Mouse (Mus musculus) layer of hippocampus, postnatal 10 days (tissue): ENCODE measurements around the gene Amz1. TPM values are rescaled to one million over a fixed set of nuclear protein-coding genes. Genes with fewer than 3 reads are reported as not detected.

ENCODE experiments used
- DNase-seq, 2 experiments: peaks; one replicate each; pipeline ENCODE4 v3.0.0; 2021; ENCODE audit warnings: low spot score in 2 of 2
- total RNA-seq, 2 experiments: library from RNA; stranded (reverse); gene quantifications; 2 replicates each; pipeline ENCODE4 v1.2.3; 2021

The Amz1 gene
- total RNA-seq, 2 experiments from 2014 or later = 27.1 to 28.8 TPM

DNA sequence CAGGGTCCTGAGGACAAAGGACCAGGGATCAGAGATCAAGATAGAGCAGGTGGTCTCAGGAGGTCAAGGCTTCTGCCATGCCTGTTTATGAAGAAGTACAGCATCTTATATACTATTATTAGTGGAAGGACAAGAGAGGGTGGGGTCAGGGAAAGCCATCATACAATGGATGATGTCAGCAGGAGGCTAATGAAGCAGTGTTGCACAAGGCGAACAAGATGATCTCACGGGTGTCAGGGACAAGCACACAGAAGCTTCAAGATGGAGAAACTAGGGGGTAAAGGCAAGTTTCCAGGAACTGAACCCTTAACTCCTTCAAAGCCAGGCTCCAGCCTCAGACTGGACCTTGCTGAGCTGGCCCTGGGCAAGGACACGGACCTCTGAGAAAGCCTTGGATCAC, 1.8 kb upstream of the Amz1 start:
- no peak for DNase-seq

DNA sequence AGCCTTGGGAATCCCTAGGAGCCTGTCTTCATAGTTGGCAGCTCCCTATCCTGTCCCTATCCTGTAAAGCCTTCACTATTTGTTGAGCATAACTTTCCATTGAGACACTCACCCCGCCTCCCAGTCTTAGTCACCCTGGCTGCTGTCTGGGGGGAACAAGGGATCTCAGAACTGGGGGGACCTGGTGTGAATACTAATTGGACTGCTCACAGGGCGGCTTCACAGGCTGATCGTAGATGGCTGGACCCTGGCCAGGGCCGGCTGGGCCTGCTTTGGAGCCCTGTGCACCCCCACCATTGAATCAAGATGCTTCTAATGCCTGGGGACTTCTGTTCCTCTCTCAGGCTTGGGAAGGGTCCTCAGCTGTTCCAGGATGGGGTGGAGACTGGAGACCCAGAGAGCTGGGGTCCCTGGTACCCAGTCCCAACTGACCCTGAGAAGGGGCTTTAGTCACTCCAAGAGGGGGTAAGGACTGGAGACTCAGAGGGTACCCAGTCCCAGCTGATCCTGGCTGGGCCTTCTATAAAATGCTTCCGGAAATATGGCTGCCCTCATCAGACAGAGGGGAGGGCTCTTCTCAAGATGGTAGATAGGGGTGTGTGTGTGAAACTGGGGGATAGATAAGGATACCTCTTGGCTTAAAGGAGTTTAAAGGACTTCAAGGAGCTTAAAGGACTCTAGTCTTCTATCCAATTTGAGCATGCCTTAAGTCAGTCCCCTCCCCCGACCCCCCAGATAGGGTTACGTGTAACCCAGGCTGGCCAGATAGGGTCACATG, 2.3 kb downstream of the Amz1 start:
- peak; percentile 75 to 85 for DNase-seq

DNA sequence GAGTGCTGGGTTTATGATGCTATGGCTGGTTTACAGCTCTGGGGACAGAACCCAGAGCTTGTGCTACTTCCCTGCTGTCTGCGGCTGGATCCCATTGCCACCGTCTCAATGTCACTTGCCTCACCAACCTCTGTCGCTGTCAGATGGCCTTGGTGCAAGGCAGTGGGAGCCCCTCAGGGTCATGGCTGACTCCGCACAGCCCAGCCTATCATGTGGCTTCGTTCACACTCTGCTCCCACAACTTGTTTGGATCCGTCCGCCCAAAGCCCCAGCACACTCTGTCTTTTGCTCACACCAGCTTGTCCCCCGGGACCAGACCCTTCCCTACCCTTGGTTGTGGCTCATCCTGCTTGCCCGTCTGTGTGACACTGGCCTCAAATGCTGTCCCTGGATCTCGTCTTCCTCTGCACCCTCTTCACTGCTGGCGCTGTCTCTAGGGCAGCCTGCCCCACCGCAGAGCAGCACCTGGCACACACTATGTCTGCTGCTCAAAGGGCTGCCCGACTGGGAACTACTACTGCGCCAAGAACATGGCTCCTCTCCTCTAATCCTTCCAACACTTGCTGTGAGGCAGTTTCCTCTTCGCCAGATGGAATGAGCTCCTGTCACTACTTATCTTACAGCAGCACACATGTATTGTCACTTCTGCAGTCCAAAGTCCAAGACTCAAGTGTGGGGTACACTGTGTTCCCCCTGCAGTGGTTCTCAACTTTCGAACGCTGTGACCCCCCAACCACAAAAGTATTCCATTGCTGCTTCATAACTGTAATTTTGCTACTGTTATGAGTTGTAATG, 3.2 kb downstream of the Amz1 start:
- DNase-seq = no peak

DNA sequence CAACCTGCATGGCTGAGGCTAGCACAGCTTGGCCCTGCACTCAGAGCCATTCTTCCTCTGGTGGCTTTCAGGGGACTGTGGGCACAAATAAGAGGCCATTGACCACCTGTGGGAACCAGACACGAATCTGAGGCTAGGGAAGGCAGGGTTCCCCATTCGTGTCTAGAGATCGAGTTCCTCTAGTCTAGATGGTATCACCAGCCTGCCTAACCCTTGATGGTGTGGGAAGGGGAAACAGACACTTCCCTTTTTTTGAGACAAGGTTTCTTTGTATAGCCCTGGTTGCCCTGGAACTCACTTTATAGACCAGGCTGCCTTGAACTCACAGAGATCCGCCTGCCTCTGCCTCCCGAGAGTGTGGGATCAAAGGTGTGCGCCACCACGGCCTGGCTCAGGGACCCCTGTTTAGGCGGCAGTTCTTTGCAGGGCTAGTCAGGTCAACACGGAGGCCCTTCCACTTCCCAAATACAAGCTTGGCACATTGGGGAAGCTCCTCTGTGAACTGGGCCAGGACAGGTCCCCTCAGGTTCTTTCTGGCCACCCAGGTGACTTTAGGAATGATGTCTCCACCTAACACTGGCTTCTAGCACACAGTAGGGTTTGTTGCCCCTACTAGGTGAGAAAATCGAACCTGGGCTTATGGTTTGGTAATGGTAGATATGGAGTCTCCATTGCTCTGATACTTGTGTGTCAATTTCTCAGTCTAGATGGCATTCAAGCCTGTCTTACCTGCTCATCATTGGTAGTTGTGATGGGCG, 7.3 kb downstream of the Amz1 start:
- DNase-seq = no peak

DNA sequence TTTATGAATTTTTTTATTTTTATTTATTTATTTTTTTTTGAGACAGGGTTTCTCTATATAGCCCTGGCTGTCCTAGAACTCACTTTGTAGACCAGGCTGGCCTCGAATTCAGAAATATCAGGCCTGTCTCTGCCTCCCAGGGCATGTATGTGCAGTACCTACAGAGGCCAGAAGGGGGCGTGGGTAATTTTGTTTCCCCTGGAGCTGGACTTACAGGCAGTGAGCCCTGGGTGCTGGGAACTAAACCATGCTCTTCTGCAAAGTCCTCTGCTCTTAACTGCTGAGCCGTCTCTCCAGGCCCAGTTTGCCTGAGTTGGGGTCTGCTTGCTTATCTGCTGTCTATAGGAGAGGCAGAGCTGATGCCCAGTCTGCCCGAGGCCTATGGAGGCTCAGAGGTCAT, 8.3 kb downstream of the Amz1 start:
- no peak for DNase-seq

DNA sequence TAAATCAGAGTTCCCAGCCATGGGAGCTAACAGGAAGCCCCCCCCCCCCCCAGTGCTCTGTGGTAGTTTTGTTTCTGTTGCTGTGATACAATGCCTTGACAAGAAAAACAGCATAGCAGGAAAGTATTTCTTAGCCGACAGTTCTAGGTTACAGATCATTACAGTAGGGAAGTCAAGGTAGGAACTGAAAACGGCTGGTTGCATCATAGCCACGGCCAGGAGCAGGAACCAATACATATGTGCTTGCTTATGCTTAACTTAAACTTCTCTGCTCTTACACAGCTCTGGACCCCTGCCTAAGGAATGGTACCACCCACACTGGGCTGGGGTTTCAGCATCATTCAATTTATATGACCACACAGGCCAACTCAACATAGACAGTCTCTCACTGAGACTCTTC, 9.4 kb downstream of the Amz1 start:
- no peak for DNase-seq

DNA sequence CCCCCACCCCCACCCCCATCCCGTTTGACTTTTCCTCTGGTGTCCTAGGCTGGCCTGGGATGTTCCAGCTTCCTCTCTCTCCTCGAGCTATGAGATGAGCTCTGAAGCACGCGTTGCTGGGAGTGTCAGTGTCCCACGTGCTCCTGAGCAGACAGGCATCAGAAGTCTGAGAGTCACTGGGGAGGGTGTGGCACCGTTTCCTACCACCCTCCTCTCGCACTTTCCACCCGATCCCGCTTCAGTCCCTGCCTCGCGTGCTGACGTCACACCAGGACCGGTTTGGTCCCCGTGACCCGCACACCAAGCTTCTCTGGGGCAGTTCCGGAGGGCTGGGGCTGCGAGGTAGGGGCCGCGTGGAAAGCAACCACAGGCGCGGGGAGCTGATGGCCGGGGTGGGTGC, 11.4 kb downstream of the Amz1 start:
- DNase-seq = no peak

DNA sequence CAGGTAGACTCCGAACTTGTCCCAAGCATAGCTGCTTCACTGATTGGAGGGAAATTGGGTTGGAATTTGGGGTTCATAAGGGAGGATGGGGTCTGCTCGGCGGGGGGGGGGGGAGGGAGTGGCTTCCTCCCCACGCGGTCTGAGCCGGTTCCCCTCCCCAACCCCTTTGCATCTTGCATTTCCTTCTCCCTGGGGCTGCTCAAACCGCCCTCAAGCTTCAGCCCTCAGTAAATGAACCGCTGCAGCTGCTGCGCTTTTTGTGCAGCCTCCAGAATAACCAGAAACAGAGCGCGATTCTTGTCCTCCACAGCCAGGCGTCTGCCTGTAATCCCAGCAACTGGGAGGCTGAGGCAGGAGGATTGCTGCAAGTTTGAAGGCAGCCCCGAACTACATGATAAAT, 12.2 kb downstream of the Amz1 start:
- DNase-seq = no peak

DNA sequence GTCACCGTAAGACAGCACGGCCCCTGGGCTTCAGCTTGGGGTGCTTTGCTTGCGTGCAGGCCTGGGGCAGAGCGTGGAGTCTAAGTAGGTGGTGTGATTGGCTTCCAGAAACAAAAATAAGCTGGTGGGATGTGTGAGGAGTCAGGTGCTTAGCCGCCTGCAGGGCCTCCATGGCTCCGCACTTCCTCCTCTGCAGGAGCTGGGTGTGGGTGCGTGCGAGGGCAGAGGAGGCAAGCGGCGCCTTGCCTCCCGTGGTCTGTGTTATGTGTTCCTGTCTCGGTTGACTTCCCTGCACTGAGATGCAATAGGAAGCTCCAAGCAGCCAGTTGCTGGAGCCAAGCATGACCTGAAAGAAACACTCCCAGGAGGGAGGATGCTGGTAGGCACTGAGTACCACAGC, 15.9 kb downstream of the Amz1 start:
- DNase-seq = no peak

DNA sequence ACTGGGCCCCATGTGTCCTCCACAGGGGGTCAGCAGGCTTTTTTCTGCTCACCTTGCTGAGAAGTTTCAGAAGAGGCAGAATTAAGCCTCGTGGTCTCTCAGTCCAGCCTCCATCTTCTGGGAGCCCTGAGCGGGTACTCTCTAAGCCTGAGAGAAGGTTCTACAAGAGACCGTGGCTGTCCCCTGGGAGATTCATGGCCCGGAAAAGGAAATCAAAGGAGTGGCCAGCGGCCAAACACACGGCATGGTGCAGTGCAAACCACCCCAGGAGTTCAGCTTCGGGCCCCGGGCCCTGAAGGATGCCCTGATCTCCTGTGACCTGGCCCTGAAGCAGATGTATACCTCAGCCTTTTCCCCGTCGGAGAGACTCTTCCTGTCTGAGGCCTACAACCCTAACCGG, 17.1 kb downstream of the Amz1 start:
- no peak for DNase-seq

DNA sequence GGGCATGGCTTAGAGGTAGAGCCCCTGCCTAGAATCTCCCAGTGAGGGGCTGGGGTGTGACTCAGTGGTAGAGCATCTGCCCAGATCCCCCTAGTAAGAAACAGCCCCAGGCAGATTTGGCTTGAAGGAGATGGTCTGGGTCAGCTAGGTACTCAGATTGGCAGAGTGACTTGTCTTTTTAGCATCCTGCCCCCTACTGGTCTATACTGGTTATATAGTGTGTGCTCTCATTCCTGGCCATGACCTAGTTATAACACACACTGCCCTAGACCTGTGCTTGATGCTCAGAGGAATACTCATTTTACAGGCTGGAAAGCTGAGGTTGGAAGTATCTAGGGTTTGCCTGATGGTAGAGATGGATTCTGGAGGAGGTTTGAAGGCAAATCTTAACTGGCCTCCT, 17.9 kb downstream of the Amz1 start:
- no peak for DNase-seq

DNA sequence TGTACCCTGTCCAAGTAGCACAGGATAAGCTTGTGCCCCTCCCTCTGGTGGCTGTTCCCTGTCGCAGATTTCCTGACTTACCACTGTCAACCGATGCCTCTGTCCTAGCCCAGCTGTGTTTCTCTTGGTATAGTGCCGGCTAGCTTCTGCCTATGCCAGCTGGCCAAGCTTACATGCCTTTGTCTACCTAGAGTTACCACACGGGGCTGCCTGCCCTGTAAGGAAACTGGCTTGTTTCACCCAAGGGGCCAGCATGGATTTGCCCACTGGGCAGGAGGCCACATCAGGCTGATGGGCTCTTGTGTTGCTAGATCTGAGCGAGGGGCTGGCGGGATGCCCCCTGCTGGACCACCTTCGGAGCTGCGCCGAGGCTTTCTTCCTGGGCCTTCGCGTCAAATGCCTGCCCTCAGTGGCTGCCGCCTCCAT, 19.8 kb downstream of the Amz1 start:
- DNase-seq = peak; percentile 59 to 76

DNA sequence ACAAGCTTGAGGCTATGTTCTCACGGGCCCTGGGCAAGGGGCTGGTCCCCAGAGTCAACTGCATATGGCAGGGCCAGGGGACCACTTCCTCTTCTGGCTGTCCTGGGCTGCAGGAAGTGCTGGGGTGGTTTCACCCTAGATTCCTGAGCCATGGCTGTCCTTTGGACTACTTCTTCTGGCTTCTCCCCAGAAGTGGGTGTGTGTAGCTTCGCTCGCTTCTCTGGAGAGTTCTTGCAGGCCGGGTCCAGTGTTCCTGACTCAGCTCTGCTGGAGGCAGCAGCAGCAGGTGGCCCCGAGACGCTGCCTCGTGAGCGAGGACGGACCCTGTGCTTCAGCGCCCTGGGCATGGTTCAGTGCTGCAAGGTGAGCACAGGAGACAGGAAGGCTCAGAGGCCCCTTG, 24.5 kb downstream of the Amz1 start:
- no peak for DNase-seq

DNA sequence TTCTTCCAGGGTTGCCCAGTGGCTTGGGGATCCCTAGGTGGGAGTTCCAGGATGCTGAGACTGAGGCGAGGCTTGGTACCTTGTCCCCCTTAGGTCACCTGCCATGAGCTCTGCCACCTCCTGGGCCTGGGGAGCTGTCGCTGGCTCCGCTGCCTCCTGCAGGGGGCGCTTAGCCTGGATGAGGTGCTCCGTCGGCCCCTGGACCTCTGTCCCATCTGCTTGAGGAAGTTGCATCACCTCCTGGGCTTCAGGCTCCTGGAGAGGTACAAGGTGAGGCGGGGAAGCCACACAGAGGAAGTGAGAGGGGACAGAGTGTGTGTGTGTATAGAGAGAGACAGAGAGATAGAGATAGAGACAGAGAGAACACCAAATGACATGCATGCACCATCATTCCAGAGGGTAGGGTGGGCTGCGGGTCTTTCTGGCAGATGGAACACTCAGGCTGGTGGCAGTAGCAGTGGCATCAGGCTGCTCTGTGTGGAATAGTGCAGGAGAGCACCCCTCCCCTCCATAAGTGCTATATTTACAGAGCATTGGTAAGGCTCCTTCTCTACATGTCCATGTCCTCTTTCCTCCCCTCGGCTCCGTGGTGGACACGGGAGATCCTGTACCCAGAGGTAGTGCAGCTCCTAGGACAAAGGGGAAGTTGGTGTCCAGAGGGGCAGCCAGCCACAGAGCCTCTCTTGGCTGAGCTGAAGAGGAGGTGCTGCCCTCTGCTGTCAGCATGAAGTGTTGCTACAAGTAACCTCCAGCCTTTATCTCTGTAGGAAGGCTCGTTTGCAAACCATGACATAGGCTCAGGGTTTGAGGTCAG, 25.3 kb downstream of the Amz1 start:
- peak; percentile 82 to 85 for DNase-seq

DNA sequence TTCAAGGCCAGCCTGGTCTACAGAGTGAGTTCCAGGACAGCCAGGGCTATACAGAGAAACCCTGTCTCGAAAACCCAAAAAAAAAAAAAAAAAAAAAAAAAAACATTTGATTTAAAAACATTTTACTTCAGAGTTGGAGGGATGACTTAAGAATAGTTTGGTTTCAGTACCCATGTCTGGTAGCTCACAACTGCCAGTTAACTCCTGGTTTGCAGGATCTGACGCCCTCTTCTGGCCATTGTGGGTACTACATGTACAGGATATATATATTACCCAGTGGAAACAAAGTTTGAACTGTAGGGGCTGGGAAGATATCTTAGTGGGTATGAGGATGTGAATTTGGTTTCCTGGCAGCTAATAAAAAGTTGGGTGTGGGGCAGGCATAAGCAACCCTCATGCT, 27.0 kb downstream of the Amz1 start:
- peak; percentile 69 to 72 for DNase-seq

DNA sequence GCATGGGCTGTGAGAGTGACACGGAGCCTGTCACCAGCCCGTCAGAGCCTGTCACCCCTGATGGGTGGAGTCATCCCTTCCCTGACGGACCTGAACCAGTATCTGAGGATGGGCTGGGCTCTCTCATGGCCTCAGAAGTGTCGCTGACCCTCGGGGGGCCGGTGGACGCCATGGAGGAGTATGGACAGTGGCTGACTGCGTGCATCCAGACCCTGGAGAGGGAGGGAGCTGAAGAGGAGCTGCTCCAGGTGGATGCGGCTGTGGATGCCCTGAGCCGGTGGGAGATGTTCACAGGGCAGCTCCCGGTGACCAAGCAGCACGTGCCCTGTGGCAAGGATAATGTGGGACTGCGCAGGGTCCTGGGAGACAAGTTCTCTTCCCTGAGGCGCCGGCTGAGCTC, 28.1 kb downstream of the Amz1 start:
- no peak for DNase-seq

DNA sequence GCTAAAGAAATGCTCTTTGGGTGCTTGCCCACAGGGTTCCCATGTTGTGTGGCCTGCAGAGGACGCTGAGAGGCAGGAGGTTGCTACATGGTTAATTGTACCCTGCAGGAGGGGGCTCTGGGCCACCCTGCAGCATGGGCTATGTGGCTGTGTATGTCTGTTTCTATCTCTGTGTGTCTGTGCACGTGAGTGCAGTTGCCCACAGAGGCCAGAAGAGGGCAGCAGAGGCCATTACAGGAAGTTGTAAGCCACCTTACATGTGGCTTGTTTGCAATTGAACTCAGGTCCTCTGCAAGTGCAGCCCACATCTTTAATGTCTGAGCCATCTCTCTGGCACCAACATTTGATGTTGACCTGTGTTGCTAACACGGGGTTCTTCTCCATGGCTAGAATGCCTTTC, 28.7 kb downstream of the Amz1 start:
- DNase-seq = no peak

DNA sequence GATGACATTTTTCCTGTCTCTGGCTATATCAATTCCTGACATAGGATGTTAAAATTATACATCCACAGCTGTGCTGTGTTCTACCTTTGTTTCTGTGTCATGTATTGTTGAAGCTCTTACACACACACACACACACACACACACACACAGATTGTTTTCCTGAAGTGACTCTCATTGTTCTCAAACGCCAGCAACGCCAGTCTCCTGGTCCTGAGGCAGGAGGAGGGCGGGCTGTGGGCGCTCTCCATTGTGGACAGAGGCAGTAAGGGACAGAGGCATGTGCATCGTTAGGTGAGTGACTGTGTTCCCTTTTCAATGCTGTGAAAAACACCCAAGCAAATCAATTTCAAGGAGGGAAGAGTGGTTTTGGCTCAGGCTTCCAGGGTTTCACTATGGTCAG, 29.3 kb downstream of the Amz1 start:
- no peak for DNase-seq

DNA sequence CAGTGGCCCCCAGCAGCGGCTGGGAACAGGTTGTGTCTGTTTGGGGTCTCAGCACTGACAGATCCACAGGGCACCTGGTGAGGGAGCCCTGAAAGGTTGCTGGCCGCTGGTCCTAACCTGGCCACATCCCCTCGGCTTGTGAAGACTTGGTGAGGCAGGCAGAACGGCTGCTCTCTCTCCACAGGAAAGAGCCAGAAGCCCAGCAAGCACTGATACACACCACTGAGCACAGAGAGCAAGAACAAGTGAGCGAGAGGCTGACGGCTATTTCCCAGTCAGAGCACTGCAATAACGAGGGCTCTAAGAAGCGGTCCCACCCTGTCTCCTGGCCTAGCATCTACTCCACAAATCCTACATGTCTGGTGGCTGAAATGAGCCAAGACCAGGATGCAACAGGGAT, 34.9 kb downstream of the Amz1 start:
- DNase-seq = no peak

DNA sequence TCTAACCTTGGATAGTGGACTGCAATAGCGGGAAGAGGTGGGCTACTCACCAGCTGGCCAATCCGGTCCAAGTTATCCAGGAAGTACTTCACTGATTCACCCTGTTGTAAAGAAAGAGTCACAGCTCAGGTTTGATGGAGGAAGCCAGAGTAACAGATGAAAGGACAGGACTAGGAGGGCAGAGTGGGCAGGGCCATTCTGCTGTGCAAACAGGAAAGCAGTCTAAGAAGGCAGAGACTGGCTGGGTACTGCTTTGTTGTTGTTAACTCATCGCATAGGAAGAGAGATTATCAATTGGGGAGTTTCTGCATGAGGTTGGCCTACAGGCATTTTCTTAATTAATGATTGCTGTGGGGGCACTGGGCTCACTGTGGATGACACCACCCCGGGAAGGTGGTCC, 38.6 kb downstream of the Amz1 start:
- DNase-seq = no peak

DNA sequence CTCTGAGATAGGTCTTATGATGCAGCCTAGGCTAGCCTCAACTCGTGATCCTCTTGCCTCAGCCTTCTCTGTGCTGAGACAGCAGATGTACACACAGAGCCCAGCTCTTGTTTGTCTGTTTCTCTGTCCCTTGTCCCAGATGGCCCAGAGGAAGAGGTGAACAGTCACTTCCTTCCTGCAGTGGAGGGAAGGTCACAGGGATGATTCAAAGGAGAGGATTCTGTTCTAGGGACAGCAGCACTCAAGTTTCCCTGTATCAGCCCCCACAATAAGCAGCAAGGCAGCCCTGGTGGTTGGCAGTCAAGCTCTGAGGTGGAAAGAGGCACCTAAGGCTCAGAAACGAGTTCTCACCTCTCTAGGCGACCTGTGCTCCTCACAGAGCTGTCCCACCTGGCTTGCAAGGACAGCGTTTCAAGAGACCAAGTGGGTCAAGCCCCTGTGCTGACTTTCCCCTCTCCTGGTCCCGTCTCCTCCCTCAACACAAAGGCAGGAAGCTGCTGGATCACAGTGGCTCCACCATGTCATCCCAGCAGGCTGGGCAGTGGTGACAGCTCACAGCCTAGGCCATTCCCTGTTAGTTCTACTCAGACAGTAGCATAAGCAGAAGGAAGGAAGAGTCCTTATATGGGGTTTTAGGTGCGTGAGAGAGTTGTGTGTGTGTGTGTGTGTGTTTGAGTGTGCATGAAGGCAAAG, 41.1 kb downstream of the Amz1 start:
- DNase-seq = no peak
